Mouse (Mus musculus) embryonic fibroblast, embryonic 13.5 days (primary cell): ENCODE data around the gene Cerk.

Experiments
- CTCF ChIP-seq: IDR thresholded peaks from 2 replicates; pipeline ENCODE4 v1.5.1; 2011; ENCODE audit warnings: mild to moderate bottlenecking, control low read depth, low read length, moderate library complexity, borderline replicate concordance; ENCODE audit not compliant: insufficient read depth
- POLR2A ChIP-seq: IDR thresholded peaks from 2 replicates; pipeline ENCODE4 v1.6.1; 2011; ENCODE audit warnings: low read depth, mild to moderate bottlenecking, control low read depth, low read length, moderate library complexity

GRCm38 (mm10) chr15:86130657-86131056 lies 55.3 kb downstream of the Cerk start:
- TF ChIP-seq POLR2A (no peak), CTCF (no peak)
